Mouse (Mus musculus) kidney, embryonic 15.5 days (tissue): ENCODE results near the gene Tert. TPM values are rescaled to one million over a fixed set of nuclear protein-coding genes. Genes with fewer than 3 reads are reported as not detected.

Experiments used
- ATAC-seq: fragments of 200-750 bp; cut with Nextera tagmentation; replicated peaks from 2 replicates; pipeline ENCODE4 v1.8.0; 2017; ENCODE audit warnings: moderate TSS enrichment; ENCODE audit not compliant: low FRiP score
- H3K27ac ChIP-seq: fragments of 300-500 bp; sonication (generic); 2 replicates; pipeline ENCODE4 v1.5.1; 2015; ENCODE audit warnings: mild to moderate bottlenecking, inconsistent platforms
- H3K27me3 ChIP-seq: fragments of 300-500 bp; sonication (generic); 2 replicates; pipeline ENCODE4 v1.6.1; 2015; ENCODE audit warnings: inconsistent platforms
- H3K36me3 ChIP-seq: fragments of 300-500 bp; sonication (generic); 2 replicates; pipeline ENCODE4 v1.6.1; 2015; ENCODE audit warnings: inconsistent platforms
- H3K4me1 ChIP-seq: fragments of 300-500 bp; sonication (generic); 2 replicates; pipeline ENCODE4 v1.6.1; 2015; ENCODE audit warnings: inconsistent platforms
- H3K4me2 ChIP-seq: fragments of 300-500 bp; sonication (generic); 2 replicates; pipeline ENCODE4 v1.6.1; 2015; ENCODE audit warnings: moderate library complexity, mild to moderate bottlenecking, inconsistent platforms
- H3K4me3 ChIP-seq: fragments of 300-500 bp; sonication (generic); replicated peaks from 2 replicates; pipeline ENCODE4 v1.5.1; 2015; ENCODE audit warnings: mild to moderate bottlenecking, inconsistent platforms
- H3K9ac ChIP-seq: fragments of 300-500 bp; sonication (generic); 2 replicates; pipeline ENCODE4 v1.6.1; 2015; ENCODE audit warnings: mild to moderate bottlenecking, inconsistent platforms
- H3K9me3 ChIP-seq: fragments of 300-500 bp; sonication (generic); replicated peaks from 2 replicates; pipeline ENCODE4 v1.6.1; 2016; ENCODE audit warnings: inconsistent platforms
- WGBS: fragments of 180-500 bp; shearing (Covaris S2); methylation state at CpG from one replicate; pipeline ENCODE4 v1.1.7; 2015; ENCODE audit warnings: mixed read lengths; 5-methylcytosine and 5-hydroxymethylcytosine counted together
- polyA plus RNA-seq: library from polyadenylated mRNA; unstranded; fragments of >200 nt; fragmentation: Nextera tagmentation; extraction: Ambion mirVana; gene quantifications from 2 replicates; pipeline ENCODE4 v1.2.1, GENCODE M21; 2015

The Tert gene
- polyA plus RNA-seq, 1 experiment from 2014 or later = 7.3 TPM

GRCm38 (mm10) chr13:73680394-73680793 is 53.7 kb downstream of the Tert start:
- no peaks in the 10 kb centered on the region for H3K36me3 ChIP-seq
- no peak overlapping the region for H3K4me2 ChIP-seq
- WGBS = 43% methylated on average over 1 of the region's 1 CpGs
- H3K4me3 ChIP-seq = no peak overlapping the region
- H3K9me3 ChIP-seq = no peaks in the 10 kb centered on the region
- no peaks in the 10 kb centered on the region for H3K27me3 ChIP-seq
- ATAC-seq = peak; percentile 95
- H3K27ac ChIP-seq = peak overlapping the region; percentile 92
- no peak overlapping the region for H3K9ac ChIP-seq
- peaks cover 15% of the 10 kb centered on the region; the same call in 1 of the 2 replicates for H3K4me1 ChIP-seq

GRCm38 (mm10) chr13:73682226-73682625 is 55.5 kb downstream of the Tert start:
- ATAC-seq = no peak
- H3K4me1 ChIP-seq = peaks cover 15% of the 10 kb centered on the region; the same call in 1 of the 2 replicates
- H3K36me3 ChIP-seq = no peaks in the 10 kb centered on the region
- H3K4me3 ChIP-seq = no peak overlapping the region
- H3K9ac ChIP-seq = no peak overlapping the region
- H3K27me3 ChIP-seq = no peaks in the 10 kb centered on the region
- WGBS = 87% methylated on average over 2 of the region's 2 CpGs
- H3K4me2 ChIP-seq = no peak overlapping the region
- H3K27ac ChIP-seq = no peak overlapping the region
- no peaks in the 10 kb centered on the region for H3K9me3 ChIP-seq

GRCm38 (mm10) chr13:73683682-73684081 is 57.0 kb downstream of the Tert start:
- Histone ChIP-seq H3K27me3 (no peaks in the 10 kb centered on the region), H3K9ac (no peak overlapping the region), H3K36me3 (no peaks in the 10 kb centered on the region), H3K4me3 (no peak overlapping the region), H3K9me3 (no peaks in the 10 kb centered on the region), H3K27ac (no peak overlapping the region), H3K4me2 (no peak overlapping the region), H3K4me1 (peaks cover 10% of the 10 kb centered on the region; the same call in 1 of the 2 replicates)
- ATAC-seq = no peak
- 89% methylated on average over 11 of the region's 11 CpGs for WGBS

GRCm38 (mm10) chr13:73684412-73684811 is 57.7 kb downstream of the Tert start:
- Histone ChIP-seq H3K4me1 (peaks cover 7% of the 10 kb centered on the region; the same call in 1 of the 2 replicates), H3K9me3 (no peaks in the 10 kb centered on the region), H3K27me3 (no peaks in the 10 kb centered on the region), H3K9ac (no peak overlapping the region), H3K27ac (no peak overlapping the region), H3K4me3 (no peak overlapping the region), H3K4me2 (no peak overlapping the region), H3K36me3 (no peaks in the 10 kb centered on the region)
- no peak for ATAC-seq
- 59% methylated on average over 1 of the region's 1 CpGs for WGBS

DNA sequence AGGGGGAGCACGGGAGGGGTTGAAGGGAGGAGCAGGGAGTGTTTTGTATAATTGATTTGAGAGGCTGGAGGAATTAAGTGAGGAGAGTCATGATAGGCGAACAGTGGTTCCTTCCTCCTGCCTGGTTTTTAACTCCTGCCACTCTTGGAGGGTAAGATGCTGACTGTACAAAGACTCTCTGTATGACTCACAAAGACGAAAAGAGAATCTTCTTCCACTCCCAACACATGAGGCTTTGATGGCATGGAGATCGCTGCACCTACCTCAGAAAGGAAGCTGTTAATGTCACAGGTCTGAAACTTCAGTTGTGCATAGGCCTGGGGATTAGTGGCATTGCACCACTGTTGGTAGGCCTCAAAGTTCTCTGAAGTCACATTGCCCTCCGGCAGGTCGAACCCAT is 58.8 kb downstream of the Tert start:
- H3K27ac ChIP-seq = no peak overlapping the region
- no peaks in the 10 kb centered on the region for H3K9me3 ChIP-seq
- WGBS = 80% methylated on average over 6 of the region's 6 CpGs
- no peak overlapping the region for H3K4me3 ChIP-seq
- H3K36me3 ChIP-seq = no peaks in the 10 kb centered on the region
- H3K4me2 ChIP-seq = no peak overlapping the region
- ATAC-seq = no peak
- H3K4me1 ChIP-seq = no peaks in the 10 kb centered on the region
- no peaks in the 10 kb centered on the region for H3K27me3 ChIP-seq
- no peak overlapping the region for H3K9ac ChIP-seq

GRCm38 (mm10) chr13:73687601-73688000 is 60.9 kb downstream of the Tert start:
- H3K27ac ChIP-seq = no peak overlapping the region
- no peak overlapping the region for H3K9ac ChIP-seq
- H3K4me2 ChIP-seq = no peak overlapping the region
- no peak for ATAC-seq
- no peaks in the 10 kb centered on the region for H3K36me3 ChIP-seq
- peaks cover 10% of the 10 kb centered on the region; the same call in 1 of the 2 replicates for H3K4me1 ChIP-seq
- no peaks in the 10 kb centered on the region for H3K27me3 ChIP-seq
- 42% methylated on average over 3 of the region's 3 CpGs for WGBS
- no peaks in the 10 kb centered on the region for H3K9me3 ChIP-seq
- H3K4me3 ChIP-seq = no peak overlapping the region

DNA sequence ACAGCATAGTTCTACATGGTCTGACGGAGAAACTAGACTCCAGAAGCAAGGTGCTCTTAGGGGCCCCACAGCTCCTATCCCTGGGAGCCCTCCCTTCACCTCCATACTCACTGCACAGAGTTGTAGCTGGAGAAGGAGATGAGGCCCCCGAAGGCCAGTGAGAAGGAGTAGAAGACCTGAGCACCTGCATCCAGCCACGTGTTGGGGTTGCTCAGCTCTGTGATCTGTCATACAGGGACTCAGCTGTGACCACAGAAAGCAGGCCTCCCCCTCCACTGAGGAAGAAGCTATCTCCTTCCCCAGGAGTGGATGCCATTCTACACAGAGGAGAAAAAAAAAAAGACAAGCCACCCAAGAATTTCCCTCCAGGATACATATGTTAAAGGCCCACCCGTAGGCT is 62.2 kb downstream of the Tert start:
- WGBS = 73% methylated on average over 4 of the region's 4 CpGs
- Histone ChIP-seq H3K9me3 (no peaks in the 10 kb centered on the region), H3K4me1 (peaks cover 12% of the 10 kb centered on the region; the same call in 1 of the 2 replicates), H3K27ac (no peak overlapping the region), H3K27me3 (no peaks in the 10 kb centered on the region), H3K4me3 (no peak overlapping the region), H3K36me3 (no peaks in the 10 kb centered on the region), H3K4me2 (no peak overlapping the region), H3K9ac (no peak overlapping the region)
- no peak for ATAC-seq

DNA sequence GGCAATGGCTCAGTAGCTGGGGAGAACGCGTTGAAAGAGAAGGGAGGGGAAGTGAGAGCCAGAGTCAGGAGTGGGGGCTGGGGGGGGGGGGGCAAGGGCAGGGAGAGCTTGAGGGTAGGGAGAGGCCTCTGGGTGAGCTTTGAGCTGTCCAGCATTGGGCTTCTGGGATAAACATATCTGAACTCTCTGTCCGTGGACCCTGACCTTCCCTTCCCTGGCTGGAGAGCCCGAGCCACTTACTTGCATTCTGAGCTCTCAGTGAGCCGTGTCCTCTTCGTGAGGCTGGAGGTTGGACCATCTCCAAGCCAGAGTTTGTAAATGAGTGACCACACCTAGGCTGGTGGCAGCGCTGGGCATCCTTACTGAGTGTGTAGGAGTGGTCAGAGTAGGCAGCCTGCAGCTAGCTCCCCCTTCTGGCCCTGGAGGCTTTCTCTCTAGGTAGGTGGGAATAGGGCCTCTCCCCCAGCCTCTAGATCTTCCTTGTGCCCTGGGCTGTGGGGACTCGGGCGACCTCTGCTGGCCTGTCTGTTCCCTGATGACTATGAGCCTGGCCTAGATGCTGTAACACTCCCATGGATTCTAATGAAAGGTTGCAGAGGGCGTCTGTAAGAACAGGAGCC is 65.6 kb downstream of the Tert start:
- H3K9ac ChIP-seq = no peak overlapping the region
- WGBS = 21% methylated on average over 10 of the region's 10 CpGs
- peaks cover 12% of the 10 kb centered on the region; the same call in 1 of the 2 replicates for H3K4me1 ChIP-seq

DNA sequence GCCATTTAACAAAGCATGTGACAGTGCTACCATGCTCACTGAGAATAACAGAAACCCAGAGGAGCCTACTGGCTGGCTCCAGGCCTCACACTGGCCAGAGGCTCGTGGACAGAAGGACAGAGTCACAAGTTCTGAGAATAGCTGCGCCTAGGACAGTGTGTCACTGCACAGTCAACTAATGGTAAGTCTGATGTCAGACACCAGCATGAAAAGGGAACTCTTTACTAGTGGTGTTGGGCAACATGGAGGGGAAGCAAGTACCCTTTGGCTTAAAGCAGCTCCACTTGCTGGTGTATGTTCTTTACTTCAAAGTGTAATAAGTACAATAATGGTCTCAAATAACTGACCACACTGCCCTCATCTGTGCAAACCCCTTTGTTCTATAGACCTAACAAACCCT is 66.6 kb downstream of the Tert start:
- WGBS = 73% methylated on average over 2 of the region's 2 CpGs
- H3K4me3 ChIP-seq = no peak overlapping the region
- H3K27ac ChIP-seq = no peak overlapping the region
- H3K27me3 ChIP-seq = no peaks in the 10 kb centered on the region
- H3K9me3 ChIP-seq = no peaks in the 10 kb centered on the region
- H3K36me3 ChIP-seq = no peaks in the 10 kb centered on the region
- H3K4me2 ChIP-seq = no peak overlapping the region
- H3K9ac ChIP-seq = no peak overlapping the region
- no peak for ATAC-seq
- H3K4me1 ChIP-seq = peaks cover 12% of the 10 kb centered on the region; the same call in 1 of the 2 replicates

More for the DNA sequence above, 65.6 kb downstream of the Tert start:
- peak overlapping the region; percentile 19; the same call in 1 of the 2 replicates for H3K4me2 ChIP-seq
- peak overlapping the region; percentile 88 for H3K27ac ChIP-seq
- no peaks in the 10 kb centered on the region for H3K36me3 ChIP-seq
- ATAC-seq = peak; percentile 99
- no peaks in the 10 kb centered on the region for H3K27me3 ChIP-seq
- no peak overlapping the region for H3K4me3 ChIP-seq
- no peaks in the 10 kb centered on the region for H3K9me3 ChIP-seq

DNA sequence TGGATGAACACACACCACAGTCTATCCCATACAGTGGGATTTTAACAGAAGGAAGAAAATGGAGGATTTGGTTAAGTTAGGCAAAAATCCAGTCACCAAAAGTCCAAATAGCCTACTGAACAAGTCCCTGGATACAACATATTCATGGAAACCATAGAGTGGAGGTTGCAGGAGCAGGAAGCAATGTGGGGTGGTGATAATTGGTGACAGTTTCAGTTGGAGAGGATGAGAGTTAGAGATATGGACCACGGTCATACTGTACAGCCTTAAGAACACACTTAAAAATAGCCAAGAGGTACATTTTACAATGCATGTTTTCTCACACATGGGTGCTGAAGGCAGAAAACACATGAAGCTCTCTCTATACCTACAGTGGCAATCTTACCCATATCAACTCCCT is 68.3 kb downstream of the Tert start:
- H3K4me3 ChIP-seq = no peak overlapping the region
- no peaks in the 10 kb centered on the region for H3K36me3 ChIP-seq
- H3K4me2 ChIP-seq = no peak overlapping the region
- no peak overlapping the region for H3K9ac ChIP-seq
- H3K27me3 ChIP-seq = no peaks in the 10 kb centered on the region
- H3K27ac ChIP-seq = no peak overlapping the region
- no peak for ATAC-seq
- 82% methylated on average over 1 of the region's 1 CpGs for WGBS
- no peaks in the 10 kb centered on the region for H3K9me3 ChIP-seq
- peaks cover 12% of the 10 kb centered on the region; the same call in 1 of the 2 replicates for H3K4me1 ChIP-seq

- no peak for ATAC-seq
- no peak overlapping the region for H3K4me2 ChIP-seq
- no peaks in the 10 kb centered on the region for H3K36me3 ChIP-seq
- peaks cover 10% of the 10 kb centered on the region; the same call in 1 of the 2 replicates for H3K4me1 ChIP-seq
- H3K4me3 ChIP-seq = no peak overlapping the region
- H3K9ac ChIP-seq = no peak overlapping the region
- no peak overlapping the region for H3K27ac ChIP-seq
- WGBS = 84% methylated on average over 3 of the region's 3 CpGs
- H3K9me3 ChIP-seq = no peaks in the 10 kb centered on the region
- H3K27me3 ChIP-seq = no peaks in the 10 kb centered on the region
Measured at GRCm38 (mm10) chr13:73696529-73696928, 69.8 kb downstream of the Tert start.
